In the genomic region with DNA sequence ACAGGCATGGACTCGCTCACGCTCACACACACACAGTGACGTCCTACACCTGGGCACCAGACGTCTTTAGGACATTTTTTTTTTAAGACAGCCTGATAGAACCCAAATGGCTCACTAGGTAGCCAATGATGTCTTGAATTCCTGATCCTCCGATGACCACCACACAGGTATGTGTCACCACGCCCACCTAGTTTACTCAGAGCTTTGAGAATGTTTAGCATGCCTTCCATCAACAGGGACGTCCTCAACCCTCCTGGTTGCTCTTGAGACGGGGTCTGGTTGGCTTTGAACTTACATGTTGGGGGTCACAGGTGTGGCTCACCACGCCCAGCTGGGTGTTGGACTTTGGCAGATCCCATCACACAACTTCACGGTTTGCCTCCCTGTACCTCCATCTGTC, we compare ENCODE assay signal across 10 mouse cellular contexts. TPM values are rescaled to one million over a fixed set of nuclear protein-coding genes. Genes with fewer than 3 reads are reported as not detected.
DNase-seq lines count a peak whose midpoint lies in the region; ATAC-seq and TF ChIP-seq lines count a peak whose summit lies in the region.
"Had no signal": no experiment of that assay in that cellular context is flagged by ENCODE, and none has a peak within 500 bp of the region (broad histone marks: within the 10 kb centered on the region; RNA-seq: fewer than 3 reads in every experiment).

No protein-coding gene starts in this region.

- H3K9ac ChIP-seq in kidney, embryonic 14.5 days (ENCODE audit: low read depth, low read length), result no peak overlapping the region
- no peak overlapping the region for H3K9ac ChIP-seq in intestine, embryonic 16.5 days (ENCODE audit: low read depth, low read length)
- H3K9ac ChIP-seq: liver, embryonic 13.5 days had no signal

- 0 out of 2 replicates have a peak, but pooled peaks cover 9% of the 10 kb centered on the region for H3K4me1 ChIP-seq in kidney, embryonic 14.5 days (ENCODE audit: control insufficient read depth, insufficient read depth, low read length)
- H3K4me1 ChIP-seq in brown adipose tissue, adult 24 weeks (ENCODE audit: control insufficient read depth, insufficient read depth, insufficient read length, low read length), result peaks cover 12% of the 10 kb centered on the region
- H3K4me1 ChIP-seq in intestine, embryonic 16.5 days (ENCODE audit: control insufficient read depth, insufficient read depth, low read length), result peaks cover 28% of the 10 kb centered on the region

- H3K36me3 ChIP-seq in kidney, embryonic 14.5 days (ENCODE audit: control insufficient read depth, insufficient read depth, low read length), result no peaks in the 10 kb centered on the region
- H3K36me3 ChIP-seq in intestine, embryonic 16.5 days (ENCODE audit: control insufficient read depth, insufficient read depth, low read length), result no peaks in the 10 kb centered on the region
- H3K36me3 ChIP-seq: liver, embryonic 13.5 days had no signal

- H3K27me3 ChIP-seq in kidney, embryonic 14.5 days (ENCODE audit: control insufficient read depth, insufficient read depth, low read length), result peaks cover 6% of the 10 kb centered on the region; the same call in 1 of the 2 replicates
- H3K27me3 ChIP-seq in intestine, embryonic 16.5 days (replicated peaks; ENCODE audit: control insufficient read depth, insufficient read depth, low read length), result no peaks in the 10 kb centered on the region

- H3K4me2 ChIP-seq in kidney, embryonic 14.5 days (replicated peaks; ENCODE audit: low read depth, low read length), result peak overlapping the region; percentile 74; the same call in 1 of the 2 replicates
- peak overlapping the region; percentile 73 for H3K4me2 ChIP-seq in intestine, embryonic 16.5 days (ENCODE audit: low read depth, low read length)

- no peak for TF ChIP-seq CTCF in gastrocnemius, adult 2 months (IDR thresholded peaks at IDR 0.05)

- no peak for DNase-seq in gastrocnemius, adult 2 months
- no peak for DNase-seq in gastrocnemius, postnatal 4 days (ENCODE audit: low spot score in 2 of 2)
- DNase-seq in kidney, postnatal 36 days, result no peak
- no peak for DNase-seq in spleen, postnatal 10 days (ENCODE audit: low spot score in 2 of 2)
- DNase-seq in urinary bladder, adult 2 months (ENCODE audit: low spot score), result no peak
- DNase-seq: liver, embryonic 13.5 days had no signal

- intact Hi-C loops in gastrocnemius, adult 2 months (cut with DNase I), result no loop called here

- H3K27ac ChIP-seq in gastrocnemius, adult 2 months, result peak overlapping the region; percentile 93
- H3K27ac ChIP-seq in kidney, embryonic 14.5 days (ENCODE audit: low read depth, low read length), result no peak overlapping the region
- H3K27ac ChIP-seq in brown adipose tissue, adult 24 weeks (replicated peaks; ENCODE audit: low read depth, low read length), result no peak overlapping the region
- H3K27ac ChIP-seq in intestine, embryonic 16.5 days (ENCODE audit: low read length), result no peak overlapping the region
- H3K27ac ChIP-seq: liver, embryonic 13.5 days had no signal

- 72% methylated on average over 10 of the region's 10 CpGs for WGBS in kidney, embryonic 14.5 days
- WGBS in intestine, embryonic 16.5 days, result 58% methylated on average over 10 of the region's 10 CpGs

- H3K4me3 ChIP-seq in gastrocnemius, adult 2 months, result peak overlapping the region; percentile 82
- H3K4me3 ChIP-seq in kidney, embryonic 14.5 days (ENCODE audit: low read length), result peak overlapping the region; percentile 48; the same call in 1 of the 2 replicates
- peak overlapping the region; percentile 59 for H3K4me3 ChIP-seq in brown adipose tissue, adult 24 weeks (ENCODE audit: insufficient read depth, low read depth, low read length)
- peak overlapping the region; percentile 55; the same call in 1 of the 2 replicates for H3K4me3 ChIP-seq in intestine, embryonic 16.5 days (ENCODE audit: low read length)

- ATAC-seq in kidney, embryonic 14.5 days (ENCODE audit: low FRiP score, low TSS enrichment), result no peak
- no peak for ATAC-seq in intestine, embryonic 16.5 days

- no peaks in the 10 kb centered on the region for H3K9me3 ChIP-seq in kidney, embryonic 14.5 days (ENCODE audit: control insufficient read depth, low read length)
- no peaks in the 10 kb centered on the region for H3K9me3 ChIP-seq in intestine, embryonic 16.5 days (ENCODE audit: control insufficient read depth, low read length)
- H3K9me3 ChIP-seq: liver, embryonic 13.5 days had no signal

RNA-seq across cellular contexts. Expression of gene Eln, which starts 0.9 kb away (rescaled TPM):
- total RNA-seq in gastrocnemius, adult 2 months (2021), result 10 to 100 TPM; 17.6 to 31.6 TPM
- 100 to 1,000 TPM; 334 to 400 TPM for total RNA-seq in gastrocnemius, postnatal 4 days (2021)
- 7.7 and 9.5 TPM in 2 replicates for polyA plus RNA-seq in kidney, embryonic 14.5 days (2014; fragmentation: Nextera tagmentation; extraction: Ambion mirVana)
- 5.4 and 7.3 TPM in 2 replicates for polyA plus RNA-seq in brown adipose tissue, adult 24 weeks (2012; ENCODE audit: insufficient read depth, insufficient read length, missing spikeins)
- polyA plus RNA-seq in intestine, embryonic 16.5 days (2015; fragmentation: Nextera tagmentation; extraction: Ambion mirVana), result 50.5 and 65.8 TPM in 2 replicates
- polyA plus RNA-seq in urinary bladder, adult 2 months (2012; rRNA removed), result 75.6 and 76.3 TPM in 2 replicates
- total RNA-seq: MEL had no signal

RNA-seq across cellular contexts. Expression of gene Limk1, which starts 57.8 kb away (rescaled TPM):
- 1 to 10 TPM; 1.5 to 2.2 TPM for total RNA-seq in gastrocnemius, adult 2 months (2021)
- 10 to 100 TPM; 15.2 to 18.6 TPM for total RNA-seq in gastrocnemius, postnatal 4 days (2021)
- polyA plus RNA-seq in kidney, embryonic 14.5 days (2014; fragmentation: Nextera tagmentation; extraction: Ambion mirVana), result 6.7 and 9.1 TPM in 2 replicates
- polyA plus RNA-seq in brown adipose tissue, adult 24 weeks (2012; ENCODE audit: insufficient read depth, insufficient read length, missing spikeins), result 4.1 and 7.5 TPM in 2 replicates
- polyA plus RNA-seq in intestine, embryonic 16.5 days (2015; fragmentation: Nextera tagmentation; extraction: Ambion mirVana), result 3.4 and 3.8 TPM in 2 replicates
- polyA plus RNA-seq in urinary bladder, adult 2 months (2012; rRNA removed), result 10.6 and 12.6 TPM in 2 replicates
